Mouse (Mus musculus) bone marrow, adult 2 months (tissue): ENCODE measurements around the gene Strada. TPM values are rescaled to one million over a fixed set of nuclear protein-coding genes. Genes with fewer than 3 reads are reported as not detected.

Experiments used
- H3K27ac ChIP-seq: fragments of 200-500 bp; 2 replicates; pipeline ENCODE4 v1.5.1; 2012; ENCODE audit warnings: low read depth, mild to moderate bottlenecking, control low read depth, inconsistent platforms, low read length; ENCODE audit not compliant: control insufficient read depth, poor library complexity, insufficient read depth
- H3K4me1 ChIP-seq: fragments of 200-500 bp; 2 replicates; pipeline ENCODE4 v1.6.1; 2011; ENCODE audit warnings: low read length; ENCODE audit not compliant: control insufficient read depth, insufficient read depth
- H3K4me3 ChIP-seq: fragments of 200-500 bp; replicated peaks from 2 replicates; pipeline ENCODE3; 2011; ENCODE audit warnings: mild to moderate bottlenecking, low read depth, low read length, control low read depth; ENCODE audit not compliant: control insufficient read depth
- CTCF ChIP-seq: fragments of 200-500 bp; IDR thresholded peaks from 2 replicates; pipeline ENCODE4 v1.5.1; 2011; ENCODE audit warnings: low read length, control low read depth; ENCODE audit not compliant: control insufficient read depth, insufficient read depth
- POLR2A ChIP-seq: fragments of 200-500 bp; IDR thresholded peaks from 2 replicates; pipeline ENCODE4 v1.6.1; 2011; ENCODE audit warnings: low read depth, mild to moderate bottlenecking, control low read depth, low read length, borderline replicate concordance; ENCODE audit not compliant: control insufficient read depth
- WGBS: fragments of 180-500 bp; shearing (Covaris S2); methylation state at CpG from one replicate; pipeline ENCODE4 v1.1.7; 2018; 5-methylcytosine and 5-hydroxymethylcytosine counted together
- polyA plus RNA-seq: library from polyadenylated mRNA; stranded (reverse); fragments of >200 nt; gene quantifications from 2 replicates; pipeline ENCODE4 v1.2.4, GENCODE M21; 2011; ENCODE audit warnings: low replicate concordance; ENCODE audit not compliant: missing spikeins, insufficient read depth, insufficient read length

Gene Strada
- polyA plus RNA-seq, 1 experiment: 21.7 TPM

DNA sequence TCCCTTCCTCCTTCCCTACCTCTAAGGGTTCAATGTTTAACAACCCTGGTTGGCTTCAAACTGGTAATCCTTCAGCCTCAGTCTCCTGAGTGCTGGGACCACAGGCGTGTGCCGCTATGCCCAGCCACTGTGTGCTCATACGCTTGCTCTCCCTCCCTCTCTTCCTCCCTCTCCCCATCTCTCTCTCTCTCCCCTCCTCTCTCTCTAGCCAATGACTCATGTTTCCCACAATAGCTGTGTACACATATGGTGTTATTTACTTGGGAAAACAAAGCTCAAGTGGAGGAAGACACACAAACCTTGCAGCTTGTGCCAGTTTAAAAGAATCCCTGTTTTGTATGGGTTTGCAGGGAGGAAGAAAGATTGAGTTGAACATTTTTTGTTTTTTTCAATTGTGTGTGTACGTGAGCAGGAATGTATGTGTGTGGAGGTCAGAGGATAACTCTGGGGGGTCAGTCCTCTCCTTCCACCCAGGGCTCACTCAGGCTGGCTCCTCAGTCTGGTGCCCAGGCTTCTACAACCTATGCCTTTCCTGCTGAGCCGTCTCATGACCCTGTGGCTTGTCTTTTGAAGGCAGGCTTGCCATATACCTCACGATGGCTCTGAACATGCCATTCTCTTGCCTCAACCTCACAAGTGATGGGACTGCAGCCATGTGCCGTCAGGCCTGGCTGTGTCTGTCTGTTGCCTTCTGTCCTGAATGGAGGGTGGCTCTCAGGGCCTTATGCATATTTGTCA, 22.1 kb downstream of the Strada start:
- Histone ChIP-seq H3K4me1 (no peaks in the 10 kb centered on the region; the same call in 1 of the 2 replicates), H3K27ac (no peak overlapping the region), H3K4me3 (no peak overlapping the region)
- TF ChIP-seq POLR2A: no peak
- TF ChIP-seq CTCF: no peak
- 82% methylated on average over 7 of the region's 7 CpGs for WGBS

DNA sequence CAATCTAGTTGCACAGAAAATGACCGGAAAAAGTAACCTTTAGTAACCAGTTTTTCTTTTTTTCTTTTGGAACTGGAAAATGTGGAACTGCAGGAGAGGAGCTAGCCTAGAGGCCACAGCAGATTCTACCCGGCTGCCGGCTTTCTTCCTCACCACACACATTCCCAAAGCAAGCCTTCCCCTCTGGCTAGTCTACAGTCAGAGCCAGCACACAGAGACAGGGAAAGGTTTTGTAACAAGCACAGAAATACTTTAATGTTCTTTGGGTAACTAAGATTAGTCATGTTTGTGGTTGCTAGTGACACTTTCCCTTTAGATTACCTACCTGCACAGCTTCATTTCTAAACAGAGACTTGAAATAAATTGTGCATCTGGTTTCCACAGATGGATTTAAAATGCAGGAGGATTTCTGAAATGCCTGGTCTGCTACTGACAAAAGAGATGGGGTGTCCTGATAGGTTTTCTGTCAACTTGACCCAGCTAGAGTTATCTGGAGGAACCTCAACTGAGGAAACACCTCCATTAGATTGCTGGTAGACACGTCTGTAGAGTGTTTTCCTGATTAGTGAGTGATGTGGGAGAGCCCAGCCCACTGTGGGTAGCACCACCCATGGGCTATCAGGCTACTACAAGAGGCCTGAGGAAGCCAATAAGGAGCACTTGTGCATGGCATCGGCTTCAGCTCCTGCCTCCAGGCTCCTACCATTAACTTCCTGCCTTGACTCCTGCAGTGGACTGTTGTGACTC, 23.8 kb downstream of the Strada start:
- H3K27ac ChIP-seq: no peak overlapping the region
- no peak overlapping the region for H3K4me3 ChIP-seq
- 63% methylated on average over 5 of the region's 5 CpGs for WGBS
- no peak for TF ChIP-seq POLR2A
- no peak for TF ChIP-seq CTCF
- no peaks in the 10 kb centered on the region; the same call in 1 of the 2 replicates for H3K4me1 ChIP-seq

DNA sequence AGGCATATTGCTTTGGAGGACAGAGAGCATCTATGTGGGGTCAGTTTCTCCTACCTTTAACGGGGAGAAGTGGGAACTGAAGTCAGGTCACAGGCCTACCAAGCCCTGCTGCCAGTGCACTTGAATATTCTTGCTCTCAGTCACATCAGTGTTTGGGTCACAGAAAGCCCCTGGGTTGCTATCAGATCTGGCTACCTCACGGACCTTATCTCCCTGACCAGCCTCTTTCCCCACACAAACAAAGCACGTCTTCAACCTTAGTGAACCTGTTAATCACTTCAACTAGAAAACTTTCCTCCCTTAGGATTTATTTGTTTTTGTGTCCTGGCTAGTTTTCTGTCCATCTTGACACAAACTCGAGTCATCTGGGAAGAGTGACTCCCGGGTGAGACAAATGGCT, 25.6 kb downstream of the Strada start:
- H3K27ac ChIP-seq: no peak overlapping the region
- 75% methylated on average over 5 of the region's 5 CpGs for WGBS
- TF ChIP-seq POLR2A: no peak
- TF ChIP-seq CTCF: no peak
- no peak overlapping the region for H3K4me3 ChIP-seq
- peaks cover 4% of the 10 kb centered on the region; the same call in 1 of the 2 replicates for H3K4me1 ChIP-seq

DNA sequence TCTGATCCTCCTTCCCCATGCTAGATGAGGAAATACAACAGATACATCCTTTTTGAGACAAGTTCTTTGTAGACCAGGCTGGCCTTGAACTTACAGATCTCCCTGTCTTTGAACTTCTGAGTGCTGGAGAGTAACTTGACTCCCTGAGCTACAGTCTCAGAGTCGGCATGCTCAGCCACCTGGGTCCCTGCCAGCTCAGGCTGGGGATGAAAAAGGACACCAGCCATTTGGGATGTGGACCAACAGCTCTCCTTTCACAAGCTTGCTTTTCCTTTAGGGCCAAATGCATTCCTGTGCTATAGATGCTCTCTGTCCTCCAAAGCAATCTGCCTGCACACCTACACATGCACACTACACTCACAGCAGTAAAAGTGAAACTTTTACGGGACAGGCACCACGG, 26.9 kb downstream of the Strada start:
- no peak overlapping the region for H3K27ac ChIP-seq
- 77% methylated on average over 3 of the region's 3 CpGs for WGBS
- no peak overlapping the region for H3K4me3 ChIP-seq
- TF ChIP-seq CTCF (no peak), POLR2A (no peak)
- H3K4me1 ChIP-seq: peaks cover 4% of the 10 kb centered on the region; the same call in 1 of the 2 replicates

DNA sequence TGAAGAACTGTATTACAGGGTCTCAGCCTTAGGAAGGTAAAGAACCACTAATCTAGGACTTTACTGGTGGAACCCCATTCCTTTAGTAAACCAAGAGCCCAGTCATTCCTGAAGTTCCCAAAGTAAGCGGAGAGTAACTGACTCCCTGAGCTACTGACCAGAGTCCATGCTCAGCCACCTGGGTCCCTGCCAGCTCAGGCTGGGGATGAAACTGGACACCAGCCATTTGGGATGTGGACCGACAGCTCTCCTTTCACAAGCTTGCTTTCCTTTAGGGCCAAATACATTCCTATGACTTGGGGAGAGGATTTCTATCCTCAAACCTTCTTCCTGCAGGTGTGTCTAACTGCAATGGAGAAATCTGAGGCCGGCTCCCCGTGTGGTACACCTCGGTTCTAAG, 27.6 kb downstream of the Strada start:
- H3K4me1 ChIP-seq: peaks cover 4% of the 10 kb centered on the region; the same call in 1 of the 2 replicates
- H3K4me3 ChIP-seq: no peak overlapping the region
- WGBS: 84% methylated on average over 5 of the region's 5 CpGs
- no peak overlapping the region for H3K27ac ChIP-seq
- no peak for TF ChIP-seq POLR2A
- TF ChIP-seq CTCF: no peak

DNA sequence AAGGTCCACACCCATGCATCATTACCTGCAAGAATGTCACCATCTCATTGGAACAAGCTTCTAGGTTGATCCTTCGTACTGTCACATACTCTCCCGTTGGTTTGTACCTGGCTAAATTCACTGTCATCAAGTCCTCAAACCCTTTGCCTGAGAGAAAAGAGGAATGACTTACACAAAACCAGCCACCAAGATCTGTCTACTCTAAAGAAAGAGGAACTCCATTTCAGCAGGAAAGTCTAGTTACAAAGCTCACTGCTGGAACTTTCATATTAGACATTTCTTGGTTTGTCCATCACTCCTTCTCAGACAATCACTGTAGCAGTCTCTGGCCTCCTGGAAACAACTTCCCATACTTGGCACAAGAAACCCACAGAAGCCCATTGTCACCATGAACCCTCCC, 28.7 kb downstream of the Strada start:
- Histone ChIP-seq H3K4me1 (peaks cover 5% of the 10 kb centered on the region), H3K27ac (no peak overlapping the region), H3K4me3 (no peak overlapping the region)
- no peak for TF ChIP-seq CTCF
- no peak for TF ChIP-seq POLR2A
- 45% methylated on average over 2 of the region's 2 CpGs for WGBS

DNA sequence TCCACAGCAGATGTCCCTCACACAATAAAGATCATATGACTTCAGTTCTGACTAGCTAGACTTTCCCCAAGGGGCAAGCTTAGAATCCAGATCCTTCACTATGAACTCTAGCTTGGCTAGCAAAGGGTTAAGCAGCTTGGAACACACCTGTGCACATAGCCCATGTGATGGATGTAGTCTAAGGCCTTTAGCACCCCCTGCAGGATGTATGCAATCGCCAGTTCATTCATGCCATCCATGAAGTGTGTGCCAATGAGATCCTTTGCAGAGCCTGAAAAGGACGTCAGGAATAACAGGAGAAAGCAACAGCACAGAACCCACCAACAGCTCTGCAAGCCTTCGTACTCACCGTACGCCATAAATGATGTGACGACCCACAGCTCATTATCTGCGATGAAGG, 31.2 kb downstream of the Strada start:
- TF ChIP-seq POLR2A (no peak), CTCF (peak; percentile 63)
- H3K4me1 ChIP-seq: peaks cover 9% of the 10 kb centered on the region
- H3K27ac ChIP-seq: no peak overlapping the region
- WGBS: 84% methylated on average over 7 of the region's 7 CpGs
- no peak overlapping the region for H3K4me3 ChIP-seq

DNA sequence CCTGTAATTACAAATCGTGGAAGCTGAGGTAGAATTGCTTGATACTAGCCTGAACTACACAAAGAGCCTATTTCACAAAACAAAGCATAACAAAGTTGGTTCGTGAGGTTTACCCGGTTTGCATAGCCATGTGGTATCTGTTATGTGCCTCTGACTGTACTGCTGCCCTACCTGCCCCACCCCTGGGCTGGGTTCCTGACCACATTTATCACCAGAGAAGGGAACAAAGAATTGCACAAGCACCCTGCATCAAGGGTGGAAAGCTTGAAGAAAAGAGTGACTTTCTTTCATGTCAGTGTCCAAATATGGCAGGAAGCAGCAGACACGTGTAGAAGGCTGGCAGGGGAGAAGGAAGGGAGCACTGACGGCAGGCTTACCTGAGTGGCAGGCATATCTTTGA, 34.5 kb downstream of the Strada start:
- 21% methylated on average over 5 of the region's 5 CpGs for WGBS
- no peak for TF ChIP-seq POLR2A
- TF ChIP-seq CTCF: no peak
- Histone ChIP-seq H3K27ac (peak overlapping the region; percentile 77; the same call in 1 of the 2 replicates), H3K4me1 (peaks cover 9% of the 10 kb centered on the region), H3K4me3 (no peak overlapping the region)
